Mouse (Mus musculus) neural tube, embryonic 15.5 days (tissue): ENCODE data around the gene Suv39h1. TPM values are rescaled to one million over a fixed set of nuclear protein-coding genes. Genes with fewer than 3 reads are reported as not detected.
A peak's percentile ranks its signal among the peaks of the same experiment; 100 is the strongest.
"Not testable (repeated sequence)": the region's sequence is repeated elsewhere in the genome, so short reads cannot be mapped to it uniquely, and the experiment has no call there.

ENCODE experiments used
- ATAC-seq: fragments of 200-750 bp; cut with Nextera tagmentation; 2 replicates; pipeline ENCODE4 v1.8.0; 2017; ENCODE audit warnings: mild to moderate bottlenecking, moderate TSS enrichment, moderate library complexity; ENCODE audit not compliant: low FRiP score
- H3K27ac ChIP-seq: fragments of 300-500 bp; sonication (generic); replicated peaks from 2 replicates; pipeline ENCODE4 v1.5.1; 2015; ENCODE audit warnings: mild to moderate bottlenecking, inconsistent platforms
- H3K27me3 ChIP-seq: fragments of 300-500 bp; sonication (generic); replicated peaks from 2 replicates; pipeline ENCODE4 v1.6.1; 2015; ENCODE audit warnings: inconsistent platforms
- H3K36me3 ChIP-seq: fragments of 300-500 bp; sonication (generic); 2 replicates; pipeline ENCODE4 v1.6.1; 2015; ENCODE audit warnings: inconsistent platforms
- H3K4me1 ChIP-seq: fragments of 300-500 bp; sonication (generic); 2 replicates; pipeline ENCODE4 v1.6.1; 2015; ENCODE audit warnings: inconsistent platforms
- H3K4me2 ChIP-seq: fragments of 300-500 bp; sonication (generic); 2 replicates; pipeline ENCODE4 v1.6.1; 2015; ENCODE audit warnings: inconsistent platforms, mild to moderate bottlenecking, moderate library complexity
- H3K4me3 ChIP-seq: fragments of 300-500 bp; sonication (generic); replicated peaks from 2 replicates; pipeline ENCODE4 v1.5.1; 2015; ENCODE audit warnings: mild to moderate bottlenecking, inconsistent platforms
- H3K9ac ChIP-seq: fragments of 300-500 bp; sonication (generic); replicated peaks from 2 replicates; pipeline ENCODE4 v1.6.1; 2015; ENCODE audit warnings: mild to moderate bottlenecking, inconsistent platforms
- H3K9me3 ChIP-seq: fragments of 300-500 bp; sonication (generic); replicated peaks from 2 replicates; pipeline ENCODE4 v1.6.1; 2016; ENCODE audit warnings: inconsistent platforms
- WGBS: fragments of 180-500 bp; shearing (Covaris S2); methylation state at CpG from one replicate; pipeline ENCODE4 v1.1.7; 2015; ENCODE audit warnings: mixed read lengths; 5-methylcytosine and 5-hydroxymethylcytosine counted together
- polyA plus RNA-seq: library from polyadenylated mRNA; unstranded; fragments of >200 nt; fragmentation: Nextera tagmentation; extraction: Ambion mirVana; gene quantifications from 2 replicates; pipeline ENCODE4 v1.2.1, GENCODE M21; 2015

Gene Suv39h1
- polyA plus RNA-seq, 1 experiment from 2014 or later: 34.6 TPM

GRCm38 (mm10) chrX:8090954-8091347 lies 16.4 kb upstream of the Suv39h1 start:
- not testable (repeated sequence) for ATAC-seq, H3K9me3 ChIP-seq, H3K4me3 ChIP-seq, H3K4me2 ChIP-seq, H3K27me3 ChIP-seq, H3K9ac ChIP-seq, H3K4me1 ChIP-seq, H3K36me3 ChIP-seq, H3K27ac ChIP-seq
- 86% methylated on average over 4 of the region's 5 CpGs for WGBS

- H3K9ac ChIP-seq: no peak within 1 kb of the TSS
- no peaks in the 10 kb centered on the region for H3K9me3 ChIP-seq
- no peaks in the 10 kb centered on the region for H3K36me3 ChIP-seq
- H3K4me2 ChIP-seq: no peak within 1 kb of the TSS
- H3K27me3 ChIP-seq: no peaks in the 10 kb centered on the region
- H3K27ac ChIP-seq: no peak within 1 kb of the TSS
- no peak for ATAC-seq
- H3K4me1 ChIP-seq: no peaks in the 10 kb centered on the region
- 88% methylated on average over 13 of the region's 14 CpGs for WGBS
- no peak within 1 kb of the TSS for H3K4me3 ChIP-seq
Measured at GRCm38 (mm10) chrX:8090346-8090953, 15.9 kb upstream of the Suv39h1 start, which contains the start of gene Was. Gene Was, minus strand, starts transcription at chrX:8090498.

- Histone ChIP-seq H3K27me3 (no peaks in the 10 kb centered on the region), H3K9ac (no peak overlapping the region), H3K36me3 (no peaks in the 10 kb centered on the region), H3K4me1 (no peaks in the 10 kb centered on the region), H3K4me2 (no peak overlapping the region), H3K9me3 (no peaks in the 10 kb centered on the region), H3K4me3 (no peak overlapping the region), H3K27ac (no peak overlapping the region)
- ATAC-seq: no peak
- WGBS: 91% methylated on average over 3 of the region's 3 CpGs
Measured at GRCm38 (mm10) chrX:8089746-8090145, 15.2 kb upstream of the Suv39h1 start.

GRCm38 (mm10) chrX:8085611-8086010 lies 11.1 kb upstream of the Suv39h1 start:
- 91% methylated on average over 8 of the region's 8 CpGs for WGBS
- H3K36me3 ChIP-seq: no peaks in the 10 kb centered on the region
- H3K27me3 ChIP-seq: no peaks in the 10 kb centered on the region
- H3K4me3 ChIP-seq: no peak overlapping the region
- ATAC-seq: no peak
- H3K9me3 ChIP-seq: no peaks in the 10 kb centered on the region
- no peaks in the 10 kb centered on the region for H3K4me1 ChIP-seq
- H3K9ac ChIP-seq: no peak overlapping the region
- H3K27ac ChIP-seq: no peak overlapping the region
- H3K4me2 ChIP-seq: no peak overlapping the region

GRCm38 (mm10) chrX:8084771-8085259 lies 10.3 kb upstream of the Suv39h1 start:
- Histone ChIP-seq H3K4me1 (no peaks in the 10 kb centered on the region), H3K27ac (no peak overlapping the region), H3K27me3 (no peaks in the 10 kb centered on the region), H3K36me3 (no peaks in the 10 kb centered on the region), H3K4me3 (no peak overlapping the region), H3K4me2 (no peak overlapping the region), H3K9me3 (no peaks in the 10 kb centered on the region), H3K9ac (no peak overlapping the region)
- ATAC-seq: no peak
- WGBS: 80% methylated on average over 6 of the region's 6 CpGs

GRCm38 (mm10) chrX:8075104-8075503 lies 544 bp upstream of the Suv39h1 start:
- Histone ChIP-seq H3K27me3 (no peaks in the 10 kb centered on the region), H3K9ac (peak overlapping the region; percentile 49), H3K9me3 (no peaks in the 10 kb centered on the region), H3K4me1 (peaks cover 7% of the 10 kb centered on the region), H3K4me3 (peak overlapping the region; percentile 53), H3K4me2 (peak overlapping the region; percentile 57), H3K27ac (peak overlapping the region; percentile 84), H3K36me3 (0 out of 2 replicates have a peak, but pooled peaks cover 7% of the 10 kb centered on the region)
- peak; percentile 36 for ATAC-seq
- 31% methylated on average over 3 of the region's 3 CpGs for WGBS

GRCm38 (mm10) chrX:8073881-8074429 lies 605 bp downstream of the Suv39h1 start:
- peak overlapping the region; percentile 88 for H3K27ac ChIP-seq
- ATAC-seq: peak; percentile 16; the same call in 1 of the 2 replicates
- H3K36me3 ChIP-seq: peaks cover 7% of the 10 kb centered on the region; the same call in 1 of the 2 replicates
- H3K9ac ChIP-seq: peak overlapping the region; percentile 50
- 29% methylated on average over 56 of the region's 64 CpGs for WGBS
- H3K4me1 ChIP-seq: peaks cover 7% of the 10 kb centered on the region
- H3K9me3 ChIP-seq: no peaks in the 10 kb centered on the region
- peak overlapping the region; percentile 58 for H3K4me2 ChIP-seq
- peak overlapping the region; percentile 53 for H3K4me3 ChIP-seq
- no peaks in the 10 kb centered on the region for H3K27me3 ChIP-seq

- Histone ChIP-seq H3K4me3 (no peak overlapping the region), H3K4me2 (no peak overlapping the region), H3K9me3 (no peaks in the 10 kb centered on the region), H3K36me3 (peaks cover 17% of the 10 kb centered on the region), H3K27me3 (no peaks in the 10 kb centered on the region), H3K4me1 (peaks cover 7% of the 10 kb centered on the region), H3K27ac (no peak overlapping the region), H3K9ac (no peak overlapping the region)
- WGBS: 100% methylated on average over 1 of the region's 1 CpGs
- no peak for ATAC-seq
Measured at GRCm38 (mm10) chrX:8069166-8069565, 5.4 kb downstream of the Suv39h1 start.

GRCm38 (mm10) chrX:8051044-8051781 lies 23.3 kb downstream of the Suv39h1 start:
- H3K9ac ChIP-seq, H3K27ac ChIP-seq, ATAC-seq, H3K4me1 ChIP-seq, H3K4me2 ChIP-seq, H3K4me3 ChIP-seq, H3K9me3 ChIP-seq, H3K36me3 ChIP-seq, H3K27me3 ChIP-seq: not testable (repeated sequence)
- 86% methylated on average over 8 of the region's 8 CpGs for WGBS

- H3K36me3 ChIP-seq: no peaks in the 10 kb centered on the region
- H3K27me3 ChIP-seq: no peaks in the 10 kb centered on the region
- no peak overlapping the region for H3K9ac ChIP-seq
- ATAC-seq: no peak
- H3K4me2 ChIP-seq: no peak overlapping the region
- no peaks in the 10 kb centered on the region for H3K9me3 ChIP-seq
- 56% methylated on average over 1 of the region's 1 CpGs for WGBS
- no peak overlapping the region for H3K4me3 ChIP-seq
- no peak overlapping the region for H3K27ac ChIP-seq
- H3K4me1 ChIP-seq: no peaks in the 10 kb centered on the region
Measured at GRCm38 (mm10) chrX:8033009-8033408, 41.6 kb downstream of the Suv39h1 start.

- H3K27me3 ChIP-seq: no peaks in the 10 kb centered on the region
- no peak overlapping the region for H3K27ac ChIP-seq
- 76% methylated on average over 4 of the region's 4 CpGs for WGBS
- no peaks in the 10 kb centered on the region for H3K9me3 ChIP-seq
- no peaks in the 10 kb centered on the region for H3K36me3 ChIP-seq
- ATAC-seq: no peak
- H3K4me2 ChIP-seq: no peak overlapping the region
- no peak overlapping the region for H3K9ac ChIP-seq
- no peaks in the 10 kb centered on the region for H3K4me1 ChIP-seq
- no peak overlapping the region for H3K4me3 ChIP-seq
Measured at GRCm38 (mm10) chrX:8026811-8027210, 47.7 kb downstream of the Suv39h1 start.

- Histone ChIP-seq H3K4me2 (no peak overlapping the region), H3K4me3 (no peak overlapping the region), H3K4me1 (no peaks in the 10 kb centered on the region), H3K9me3 (no peaks in the 10 kb centered on the region), H3K9ac (no peak overlapping the region), H3K27me3 (no peaks in the 10 kb centered on the region), H3K36me3 (no peaks in the 10 kb centered on the region), H3K27ac (no peak overlapping the region)
- no peak for ATAC-seq
- WGBS: 78% methylated on average over 2 of the region's 2 CpGs
Measured at GRCm38 (mm10) chrX:8024795-8025194, 49.8 kb downstream of the Suv39h1 start.
